Mouse (Mus musculus): ENCODE data around the gene S100a4. TPM values are rescaled to one million over a fixed set of nuclear protein-coding genes. Genes with fewer than 3 reads are reported as not detected.

The S100a4 gene
- total RNA-seq, 2 experiments from 2014 or later, result 21.0 to 46.6 TPM

Other genes starting within 250 kb of the S100a4 start
- 2.1 and 4.2 TPM in 2 replicates for gene Slc27a3, start 213.8 kb upstream of the S100a4 start, total RNA-seq (2014; fragmentation: Nextera tagmentation)
- gene Slc27a3, start 213.8 kb upstream of the S100a4 start, total RNA-seq (2017), result 0.88 and 0.99 TPM in 2 replicates
- 29.3 and 47.1 TPM in 2 replicates for gene Ints3, start 170.1 kb upstream of the S100a4 start, total RNA-seq (2014; fragmentation: Nextera tagmentation)
- 18.4 and 25.9 TPM in 2 replicates for gene Ints3, start 170.1 kb upstream of the S100a4 start, total RNA-seq (2017)
- 0.82 TPM in 1 of 2 replicates, not detected in the other for gene Npr1, start 137.9 kb upstream of the S100a4 start, total RNA-seq (2014; fragmentation: Nextera tagmentation)
- gene Npr1, start 137.9 kb upstream of the S100a4 start, total RNA-seq (2017), result not detected in 2 replicates
- gene Ilf2, start 127.6 kb upstream of the S100a4 start, total RNA-seq (2014; fragmentation: Nextera tagmentation), result 120 and 128 TPM in 2 replicates
- 176 and 204 TPM in 2 replicates for gene Ilf2, start 127.6 kb upstream of the S100a4 start, total RNA-seq (2017)
- gene Snapin, start 112.7 kb upstream of the S100a4 start, total RNA-seq (2014; fragmentation: Nextera tagmentation), result 31.7 and 47.1 TPM in 2 replicates
- 35.5 and 44.1 TPM in 2 replicates for gene Snapin, start 112.7 kb upstream of the S100a4 start, total RNA-seq (2017)
- 97.6 and 127 TPM in 2 replicates for gene Chtop, start 94.3 kb upstream of the S100a4 start, total RNA-seq (2014; fragmentation: Nextera tagmentation)
- 93.2 and 107 TPM in 2 replicates for gene Chtop, start 94.3 kb upstream of the S100a4 start, total RNA-seq (2017)
- 106 and 130 TPM in 2 replicates for gene S100a1, start 89.4 kb upstream of the S100a4 start, total RNA-seq (2014; fragmentation: Nextera tagmentation)
- 119 and 162 TPM in 2 replicates for gene S100a1, start 89.4 kb upstream of the S100a4 start, total RNA-seq (2017)
- gene S100a13, start 89.3 kb upstream of the S100a4 start, total RNA-seq (2014; fragmentation: Nextera tagmentation), result 60.2 and 62.1 TPM in 2 replicates
- 73.2 and 77.0 TPM in 2 replicates for gene S100a13, start 89.3 kb upstream of the S100a4 start, total RNA-seq (2017)
- gene S100a14, start 76.9 kb upstream of the S100a4 start, total RNA-seq (2014; fragmentation: Nextera tagmentation), result not detected in 2 replicates
- gene S100a14, start 76.9 kb upstream of the S100a4 start, total RNA-seq (2017), result not detected in 2 replicates
- not detected in 2 replicates for gene S100a16, start 66.5 kb upstream of the S100a4 start, total RNA-seq (2014; fragmentation: Nextera tagmentation)
- gene S100a16, start 66.5 kb upstream of the S100a4 start, total RNA-seq (2017), result not detected in 2 replicates
- not detected in 2 replicates for gene S100a3, start 43.2 kb upstream of the S100a4 start, total RNA-seq (2014; fragmentation: Nextera tagmentation)
- not detected in 2 replicates for gene S100a3, start 43.2 kb upstream of the S100a4 start, total RNA-seq (2017)
- gene S100a2, start 13.5 kb upstream of the S100a4 start, total RNA-seq (2014; fragmentation: Nextera tagmentation), result not detected in 2 replicates
- not detected in 2 replicates for gene S100a2, start 13.5 kb upstream of the S100a4 start, total RNA-seq (2017)
- gene Gm42674, start 1.9 kb upstream of the S100a4 start, total RNA-seq (2014; fragmentation: Nextera tagmentation), result not detected in 2 replicates
- gene Gm42674, start 1.9 kb upstream of the S100a4 start, total RNA-seq (2017), result not detected in 2 replicates
- gene S100a5, start 4.8 kb downstream of the S100a4 start, total RNA-seq (2014; fragmentation: Nextera tagmentation), result not detected in 2 replicates
- gene S100a5, start 4.8 kb downstream of the S100a4 start, total RNA-seq (2017), result not detected in 2 replicates
- 3.6 and 13.4 TPM in 2 replicates for gene S100a6, start 9.1 kb downstream of the S100a4 start, total RNA-seq (2014; fragmentation: Nextera tagmentation)
- gene S100a6, start 9.1 kb downstream of the S100a4 start, total RNA-seq (2017), result 13.0 and 18.6 TPM in 2 replicates
- not detected in 2 replicates for gene S100a7a, start 50.2 kb downstream of the S100a4 start, total RNA-seq (2014; fragmentation: Nextera tagmentation)
- not detected in 2 replicates for gene S100a7a, start 50.2 kb downstream of the S100a4 start, total RNA-seq (2017)
- 347 and 679 TPM in 2 replicates for gene S100a8, start 65.2 kb downstream of the S100a4 start, total RNA-seq (2014; fragmentation: Nextera tagmentation)
- 895 and 1,441 TPM in 2 replicates for gene S100a8, start 65.2 kb downstream of the S100a4 start, total RNA-seq (2017)
- gene S100a9, start 92.0 kb downstream of the S100a4 start, total RNA-seq (2014; fragmentation: Nextera tagmentation), result 129 and 333 TPM in 2 replicates
- 894 and 951 TPM in 2 replicates for gene S100a9, start 92.0 kb downstream of the S100a4 start, total RNA-seq (2017)
- gene Pglyrp4, start 123.1 kb downstream of the S100a4 start, total RNA-seq (2014; fragmentation: Nextera tagmentation), result not detected in 2 replicates
- not detected in 2 replicates for gene Pglyrp4, start 123.1 kb downstream of the S100a4 start, total RNA-seq (2017)
- not detected in 2 replicates for gene Gm5849, start 174.1 kb downstream of the S100a4 start, total RNA-seq (2014; fragmentation: Nextera tagmentation)
- gene Gm5849, start 174.1 kb downstream of the S100a4 start, total RNA-seq (2017), result not detected in 2 replicates